Mouse (Mus musculus): ENCODE results near the gene Hist1h4d.

The Hist1h4d gene

GRCm38 (mm10) chr13:23593051-23593770 is 11.8 kb downstream of the Hist1h4d start:
- peak in 1 of 2 experiments; percentile 25 for DNase-seq

GRCm38 (mm10) chr13:23595185-23595584 is 13.8 kb downstream of the Hist1h4d start:
- DNase-seq = no peak

- DNase-seq = no peak
Measured at GRCm38 (mm10) chr13:23595622-23596372, 14.4 kb downstream of the Hist1h4d start.

GRCm38 (mm10) chr13:23597957-23598356 is 16.6 kb downstream of the Hist1h4d start:
- DNase-seq = peak; percentile 70 to 87

- peak in 1 of 2 experiments; percentile 18 for DNase-seq
Measured at GRCm38 (mm10) chr13:23603182-23603699, 21.8 kb downstream of the Hist1h4d start.

- DNase-seq = no peak
Measured at GRCm38 (mm10) chr13:23604452-23604851, 23.1 kb downstream of the Hist1h4d start.

- DNase-seq = no peak
Measured at GRCm38 (mm10) chr13:23605052-23605451, 23.7 kb downstream of the Hist1h4d start.

- DNase-seq = no peak
Measured at GRCm38 (mm10) chr13:23609209-23609608, 27.8 kb downstream of the Hist1h4d start.

- no peak for DNase-seq
Measured at GRCm38 (mm10) chr13:23609844-23610243, 28.4 kb downstream of the Hist1h4d start.

- no peak for DNase-seq
Measured at GRCm38 (mm10) chr13:23610393-23610792, 29.0 kb downstream of the Hist1h4d start.

GRCm38 (mm10) chr13:23611638-23612037 is 30.2 kb downstream of the Hist1h4d start:
- DNase-seq = no peak

- no peak for DNase-seq
Measured at GRCm38 (mm10) chr13:23620056-23620732, 38.8 kb downstream of the Hist1h4d start.

- peak; percentile 62 to 73 for DNase-seq
Measured at GRCm38 (mm10) chr13:23620733-23621531, 39.5 kb downstream of the Hist1h4d start, which contains the start of gene Hist1h2be. TSS of gene Hist1h2be (minus strand) at chr13:23621124.

- peak; percentile 77 to 82 for DNase-seq
Measured at GRCm38 (mm10) chr13:23621532-23622174, 40.3 kb downstream of the Hist1h4d start.

GRCm38 (mm10) chr13:23622175-23622671 is 40.8 kb downstream of the Hist1h4d start, which contains the start of gene Hist1h1e:
TSS of gene Hist1h1e (minus strand) at chr13:23622558.
- peak; percentile 95 for DNase-seq

- DNase-seq = peak in 1 of 2 experiments; percentile 20
Measured at GRCm38 (mm10) chr13:23622861-23623450, 41.6 kb downstream of the Hist1h4d start.

GRCm38 (mm10) chr13:23630653-23631052 is 49.3 kb downstream of the Hist1h4d start:
- peak in 1 of 2 experiments; percentile 22 for DNase-seq

All from lung, postnatal 4 days (tissue).